Mouse (Mus musculus) R1 (cell line): ENCODE results near the gene Rho.

Experiments
- DNase-seq: peaks from one replicate; pipeline ENCODE4 v3.0.0-alpha.2; 2018; ENCODE audit warnings: low read depth, low spot score

Gene Rho

GRCm38 (mm10) chr6:115975606-115976005 is 44.1 kb downstream of the Rho start:
- no peak for DNase-seq

GRCm38 (mm10) chr6:115977810-115978209 is 46.3 kb downstream of the Rho start:
- no peak for DNase-seq

GRCm38 (mm10) chr6:115978596-115978995 is 47.0 kb downstream of the Rho start:
- peak; percentile 56 for DNase-seq

GRCm38 (mm10) chr6:115982889-115983288 is 51.3 kb downstream of the Rho start:
- no peak for DNase-seq

- no peak for DNase-seq
These were observed 51.9 kb downstream of the Rho start for GRCm38 (mm10) chr6:115983306-115984038.

GRCm38 (mm10) chr6:115984580-115984979 is 53.0 kb downstream of the Rho start:
- no peak for DNase-seq

GRCm38 (mm10) chr6:115985622-115986021 is 54.1 kb downstream of the Rho start:
- DNase-seq = no peak

GRCm38 (mm10) chr6:115986472-115987095 is 55.0 kb downstream of the Rho start:
- no peak for DNase-seq

- DNase-seq = no peak
These were observed 55.7 kb downstream of the Rho start for GRCm38 (mm10) chr6:115987096-115987747.

- DNase-seq = no peak
These were observed 57.5 kb downstream of the Rho start for GRCm38 (mm10) chr6:115989032-115989431.

GRCm38 (mm10) chr6:115989607-115990006 is 58.1 kb downstream of the Rho start:
- DNase-seq = no peak
